Mouse (Mus musculus) layer of hippocampus, postnatal 25 days (tissue): ENCODE measurements around the gene Hs6st3. TPM values are rescaled to one million over a fixed set of nuclear protein-coding genes. Genes with fewer than 3 reads are reported as not detected.
"Not testable (repeated sequence)": the region's sequence is repeated elsewhere in the genome, so short reads cannot be mapped to it uniquely, and the experiment has no call there.

Experiments
- DNase-seq, 2 experiments: peaks; one replicate each; pipeline ENCODE4 v3.0.0; 2022; ENCODE audit warnings: mixed read lengths in 2 of 2, low spot score in 1 of 2; ENCODE audit errors: extremely low spot score in 1 of 2
- total RNA-seq, 2 experiments: library from RNA; stranded (reverse); gene quantifications; 2 replicates each; pipeline ENCODE4 v1.2.3; 2021

Gene Hs6st3
- total RNA-seq, 2 experiments from 2014 or later: 58.4 to 76.4 TPM

- DNase-seq: no peak
Measured at GRCm38 (mm10) chr14:119247131-119247530, 109.0 kb downstream of the Hs6st3 start.

DNA sequence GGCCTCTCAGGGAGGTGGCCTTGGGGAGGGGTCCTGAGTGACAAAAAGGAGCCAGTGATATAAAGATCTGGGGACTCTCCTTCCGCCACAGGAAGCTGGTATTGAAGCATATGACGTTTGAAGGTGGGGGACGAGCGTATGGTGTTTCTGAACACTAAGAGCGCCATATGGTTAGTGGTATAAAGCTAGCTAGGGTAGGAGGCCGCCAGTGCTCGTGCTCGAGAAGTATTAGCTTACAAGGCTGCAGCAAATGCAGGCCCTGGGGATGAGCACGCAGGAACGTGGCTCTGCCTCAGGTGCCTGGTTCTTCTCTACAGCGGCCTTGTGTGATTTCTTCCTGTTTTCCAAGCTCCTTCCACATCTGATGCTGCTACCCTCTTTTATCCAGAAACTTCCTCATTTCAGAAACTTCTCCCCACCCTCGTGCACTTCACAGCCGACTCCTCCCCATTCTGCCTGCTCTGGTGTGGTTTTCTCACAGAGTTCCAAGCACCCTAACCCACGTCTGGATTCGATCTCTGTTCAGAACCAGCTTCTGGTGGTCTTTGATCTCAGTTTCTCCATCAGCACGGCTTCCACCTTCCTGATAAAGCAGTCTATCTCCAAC is 110.0 kb downstream of the Hs6st3 start:
- DNase-seq: no peak

DNA sequence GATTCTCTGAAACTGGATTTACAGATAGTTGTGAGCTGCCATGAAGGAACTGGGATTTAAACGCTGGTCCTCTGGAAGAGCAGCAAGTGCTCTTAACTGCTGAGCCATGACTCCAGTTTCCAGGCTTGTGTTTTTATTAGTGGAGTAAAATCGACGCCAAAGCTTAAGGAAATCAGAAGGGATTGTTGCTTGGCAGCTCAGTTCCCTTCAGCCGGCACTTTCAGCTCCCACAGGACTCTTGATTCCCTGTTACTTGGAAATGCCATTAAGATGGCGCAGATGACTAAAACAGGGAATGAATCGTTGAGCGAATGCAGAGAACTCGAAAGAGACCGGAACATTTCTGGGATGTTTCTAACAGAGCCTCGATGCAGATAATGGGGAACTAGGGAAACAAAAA is 112.2 kb downstream of the Hs6st3 start:
- no peak for DNase-seq

DNA sequence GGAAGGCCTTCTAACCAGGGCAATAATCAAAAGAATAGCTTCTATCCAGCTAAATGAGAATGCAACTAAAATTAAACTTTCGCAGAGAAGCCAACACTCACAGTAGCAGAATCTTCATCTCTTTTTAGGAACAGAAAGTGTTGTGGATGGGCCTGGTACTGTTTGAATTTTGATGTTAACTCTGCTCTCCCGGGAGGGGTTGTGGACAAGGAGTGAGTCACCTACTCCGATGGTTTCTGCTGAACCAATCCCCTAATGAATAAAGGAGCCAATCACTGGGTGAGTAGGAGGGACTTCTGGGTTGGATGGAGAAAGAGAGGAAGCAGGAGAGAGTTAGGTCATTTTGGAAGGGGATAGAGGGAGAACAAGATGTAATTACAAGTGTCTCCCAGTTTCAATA is 117.3 kb downstream of the Hs6st3 start:
- no peak for DNase-seq

DNA sequence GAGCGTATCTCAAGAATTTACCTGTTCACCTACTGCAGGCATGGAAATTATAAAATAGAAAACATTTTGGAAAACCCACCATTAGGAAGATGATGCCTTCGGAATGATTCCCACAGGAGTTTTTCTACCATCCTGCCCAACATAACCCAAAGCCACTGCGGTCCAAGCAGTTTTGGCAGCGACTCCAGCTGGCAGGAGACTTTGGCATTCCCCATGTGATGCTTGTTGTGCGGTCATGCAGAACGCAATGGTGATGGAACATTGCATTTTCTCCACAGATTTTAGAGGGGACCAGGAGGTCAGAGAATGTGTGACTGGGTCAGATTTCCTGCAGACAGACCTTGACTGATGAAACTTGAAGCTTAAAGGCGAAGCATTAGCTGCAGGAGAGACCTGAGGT is 118.9 kb downstream of the Hs6st3 start:
- DNase-seq: no peak

GRCm38 (mm10) chr14:119260176-119260962 is 122.2 kb downstream of the Hs6st3 start:
- DNase-seq: no peak

- no peak for DNase-seq
Measured at GRCm38 (mm10) chr14:119266334-119266733, 128.2 kb downstream of the Hs6st3 start.

DNA sequence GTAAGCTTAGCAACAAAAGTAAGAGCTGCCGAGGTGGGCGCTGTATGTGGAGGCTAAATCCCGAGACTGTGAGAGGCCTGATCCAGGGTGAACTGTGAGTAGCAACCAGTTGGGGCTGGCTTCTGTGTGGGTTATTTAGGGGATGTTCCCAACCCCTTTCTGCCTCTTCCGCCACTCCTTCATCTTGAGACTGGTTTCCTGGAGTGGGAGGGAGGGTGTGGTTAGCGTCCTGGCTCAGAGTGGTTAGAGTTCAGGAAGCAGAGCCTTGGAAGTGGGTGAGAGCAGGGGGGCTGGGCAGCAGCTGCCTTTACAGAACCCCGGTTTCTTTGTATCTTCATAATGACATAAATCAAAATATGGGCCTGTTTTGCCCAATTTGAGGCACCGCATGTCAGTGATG is 134.9 kb downstream of the Hs6st3 start:
- DNase-seq: no peak

DNA sequence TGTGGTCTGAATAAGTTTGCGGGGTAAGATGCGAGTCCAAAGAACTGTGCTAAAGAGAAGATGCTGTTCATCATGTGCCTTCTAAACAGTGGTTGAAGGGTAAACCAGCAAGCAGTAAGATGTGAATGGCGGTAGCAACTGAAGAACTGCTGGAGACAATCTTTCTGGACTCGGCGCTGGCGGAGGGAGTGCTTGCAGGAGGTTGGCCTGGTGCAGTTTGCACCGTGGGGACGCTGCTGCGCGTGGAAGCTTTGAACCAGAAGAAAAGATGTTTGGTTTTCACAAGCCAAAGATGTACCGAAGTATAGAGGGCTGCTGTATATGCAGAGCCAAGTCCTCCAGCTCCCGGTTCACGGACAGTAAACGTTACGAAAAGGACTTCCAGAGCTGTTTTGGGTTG is 140.0 kb downstream of the Hs6st3 start:
- DNase-seq: not testable (repeated sequence)

- no peak for DNase-seq
Measured at GRCm38 (mm10) chr14:119283951-119284350, 145.8 kb downstream of the Hs6st3 start.

DNA sequence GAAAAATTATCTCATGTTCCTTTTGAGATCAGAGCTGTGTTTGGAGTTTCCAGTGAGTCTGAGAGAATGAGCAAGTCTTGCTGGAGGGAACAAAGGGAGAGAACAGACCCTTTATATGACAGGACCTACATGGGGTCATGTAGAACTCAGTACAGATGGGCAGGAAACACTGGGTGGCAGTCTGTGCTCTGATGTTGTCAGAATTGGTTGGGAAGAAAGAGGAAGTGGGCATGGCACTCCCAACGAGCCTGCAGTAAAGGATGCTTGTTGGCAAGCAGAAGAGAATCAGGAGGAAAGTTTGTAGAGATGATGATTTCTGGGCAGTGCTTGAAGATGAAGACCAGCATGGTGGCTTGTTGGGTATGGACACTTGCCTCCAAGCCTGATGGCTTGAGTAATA is 151.5 kb downstream of the Hs6st3 start:
- no peak for DNase-seq

GRCm38 (mm10) chr14:119294071-119294470 is 155.9 kb downstream of the Hs6st3 start:
- DNase-seq: no peak

DNA sequence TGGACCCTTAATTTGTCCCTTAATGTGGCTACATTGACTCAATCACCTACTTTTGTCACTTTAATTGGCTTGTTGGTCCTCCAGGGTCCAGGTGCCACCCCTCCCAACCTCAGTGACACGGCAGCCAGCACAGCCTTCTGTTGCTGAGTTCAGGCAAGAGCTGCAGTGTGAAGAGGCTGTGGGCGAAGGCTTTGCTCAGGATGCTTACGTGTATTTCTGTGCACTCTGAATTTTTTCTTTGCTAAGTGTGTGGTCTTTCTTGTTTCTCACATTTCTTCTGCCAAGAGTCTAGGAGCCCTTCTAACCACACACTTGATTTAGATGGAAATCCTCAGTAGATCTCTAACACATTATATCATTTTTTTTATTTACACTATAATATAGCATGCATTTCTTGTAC is 168.3 kb downstream of the Hs6st3 start:
- no peak for DNase-seq

DNA sequence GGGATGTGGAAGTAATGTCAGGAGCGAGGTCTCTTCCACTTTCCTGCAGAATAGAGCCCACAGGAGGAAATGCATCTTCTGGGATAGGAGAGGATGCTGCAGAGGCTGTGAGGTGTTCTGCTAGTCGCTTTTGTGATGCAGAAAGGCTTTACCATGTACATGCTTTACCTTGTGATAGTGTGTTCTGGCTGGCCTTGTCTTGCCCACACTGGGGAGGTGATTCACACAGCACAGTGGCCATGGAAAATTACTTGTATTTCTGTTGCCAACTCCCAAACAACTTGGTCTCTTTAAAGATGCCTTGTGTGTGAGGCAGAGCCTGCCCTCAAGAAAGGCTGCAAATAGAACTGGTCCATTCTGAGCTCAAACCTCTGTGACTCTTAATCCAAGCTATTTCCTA is 180.2 kb downstream of the Hs6st3 start:
- no peak for DNase-seq

- DNase-seq: no peak
Measured at GRCm38 (mm10) chr14:119347236-119347635, 209.1 kb downstream of the Hs6st3 start.

GRCm38 (mm10) chr14:119361414-119361813 is 223.3 kb downstream of the Hs6st3 start:
- no peak for DNase-seq

- no peak for DNase-seq
Measured at GRCm38 (mm10) chr14:119367866-119368425, 229.8 kb downstream of the Hs6st3 start.

DNA sequence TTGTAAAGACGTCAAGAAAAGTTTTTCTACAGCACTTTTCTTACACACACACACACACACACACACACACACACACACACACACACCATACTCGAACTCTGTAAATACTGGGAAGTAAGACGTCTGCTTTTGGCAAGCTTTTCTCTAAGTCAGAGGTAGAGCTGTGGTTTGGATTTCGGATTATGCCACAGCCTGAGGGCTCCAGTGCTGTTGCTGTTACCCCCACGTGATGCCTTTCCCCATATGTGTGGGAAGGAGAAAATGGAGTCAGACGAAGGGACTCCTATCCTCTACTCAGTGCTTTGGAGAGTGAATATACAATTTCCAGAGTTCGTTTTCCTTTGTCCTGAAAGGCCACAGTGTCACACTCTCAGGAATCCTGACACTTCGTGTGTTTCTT is 231.1 kb downstream of the Hs6st3 start:
- DNase-seq: no peak

DNA sequence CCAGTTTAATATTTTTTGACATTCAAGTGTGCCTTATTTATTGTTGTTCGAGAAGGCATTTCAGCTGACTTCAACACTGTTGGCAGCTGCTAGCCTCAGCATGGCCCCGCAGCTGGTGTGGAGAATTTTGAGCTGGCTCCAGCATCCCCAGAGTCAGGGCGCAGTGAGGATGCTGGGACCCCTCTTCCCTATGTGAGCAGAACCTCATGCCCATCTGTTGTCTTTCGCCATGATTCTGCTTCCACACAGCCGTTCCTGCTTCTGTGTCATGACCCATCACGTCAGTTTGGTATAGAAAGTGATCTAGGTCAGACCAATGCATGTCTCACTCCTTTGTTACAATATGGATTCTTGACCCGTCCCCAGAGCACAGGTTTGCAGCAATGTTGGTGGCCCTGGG is 231.9 kb downstream of the Hs6st3 start:
- DNase-seq: no peak

DNA sequence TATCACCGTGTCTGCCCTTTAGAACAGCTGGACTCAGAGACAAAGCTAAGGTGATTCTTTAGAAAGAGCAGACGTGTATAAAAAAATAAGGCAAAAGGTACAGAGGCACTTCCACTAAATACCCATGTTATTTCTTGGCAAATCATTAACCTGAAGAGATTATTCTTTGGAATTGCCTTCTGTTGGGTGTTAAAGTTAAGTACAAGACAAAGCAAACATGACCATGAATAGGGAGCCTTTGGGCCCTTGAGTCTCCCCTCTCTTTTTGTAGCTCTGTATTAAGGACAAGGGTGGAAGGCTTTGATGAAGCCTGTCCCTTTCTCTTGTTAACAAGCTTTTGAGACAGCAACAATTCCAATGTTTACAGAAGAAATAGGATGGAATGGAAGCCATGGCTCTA is 241.2 kb downstream of the Hs6st3 start:
- no peak for DNase-seq

DNA sequence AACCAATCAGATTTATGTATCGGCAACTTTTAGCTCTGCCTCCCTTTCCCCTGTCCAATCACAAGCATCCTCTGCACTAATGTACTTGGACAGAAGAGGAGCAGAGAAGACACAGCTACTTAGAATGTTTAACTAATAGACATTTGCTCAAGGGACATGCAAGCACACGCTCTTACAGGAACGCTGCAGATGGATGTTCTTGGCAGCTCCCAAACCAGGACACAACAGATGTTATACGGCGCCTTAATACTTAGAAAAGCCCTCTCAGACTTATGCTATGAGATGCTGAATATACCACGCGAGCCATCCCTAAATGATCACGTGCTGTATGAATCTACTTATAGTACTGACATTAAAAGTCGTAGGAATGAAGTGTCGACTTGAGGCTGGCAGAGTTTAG is 263.5 kb downstream of the Hs6st3 start:
- DNase-seq: no peak
